Mouse (Mus musculus) Patski (cell line): Measurements from ENCODE around the gene Pgm2. TPM values are rescaled to one million over a fixed set of nuclear protein-coding genes. Genes with fewer than 3 reads are reported as not detected.

Experiments
- ATAC-seq: fragments of 100-300 bp; one replicate; pipeline ENCODE4 v1.8.0; 2021
- CTCF ChIA-PET: fragments of 350-600 bp; sonication (Branson Sonifier 250); formaldehyde crosslinking; loops from one replicate; lab custom pipeline; 2022; ENCODE audit warnings: inconsistent platforms; lab: Charles Lee
- POLR2A ChIA-PET: fragments of 350-600 bp; sonication (Branson Sonifier 250); formaldehyde crosslinking; loops from one replicate; lab custom pipeline; 2022; ENCODE audit warnings: antibody characterized with exemption, inconsistent platforms; lab: Charles Lee
- DNase-seq: peaks from one replicate; pipeline ENCODE4 v3.0.0-alpha.2; 2011; ENCODE audit warnings: low read depth, low spot score
- H3K27me3 ChIP-seq: fragments of 371-371 bp; one replicate; pipeline ENCODE4 v1.5.1; 2021
- CTCF ChIP-seq: fragments of 100-300 bp; IDR thresholded peaks from one replicate; pipeline ENCODE4 v1.5.1; 2021
- in situ Hi-C: fragments of 300-500 bp; cut with MboI; formaldehyde crosslinking; loops from 3 replicates; pipeline ENCODE4 v1.11.1; 2018; ENCODE audit warnings: low pct_unique_long_range_greater_than_20kb, mixed read lengths
- polyA plus RNA-seq: library from polyadenylated mRNA; unstranded; gene quantifications from one replicate; pipeline ENCODE4 v1.2.3, GENCODE M21; 2021

Gene Pgm2
- polyA plus RNA-seq, 1 experiment from 2014 or later: 84.2 TPM

- ChIA-PET POLR2A (interaction anchor here (1.6 kb wide), 1 partner anchor 9 kb away, joined by 4 read pairs; no protein-coding TSS in a partner anchor), CTCF (interaction anchor here (1.6 to 4.8 kb wide), 6 partner anchors 10 to 130 kb away, joined by 4 to 28 read pairs (median 6); no protein-coding TSS in a partner anchor)
- ATAC-seq: peak; percentile 23
- DNase-seq: peak; percentile 58
- in situ Hi-C loops: no loop called here
- no peak for TF ChIP-seq CTCF
- H3K27me3 ChIP-seq: peaks cover 6% of the 10 kb centered on the region
Observed at GRCm38 (mm10) chr5:64156579-64156978, 63.8 kb downstream of the Pgm2 start.

GRCm38 (mm10) chr5:64157926-64158325, 65.2 kb downstream of the Pgm2 start:
- ATAC-seq (no peak), DNase-seq (no peak)
- TF ChIP-seq CTCF: no peak
- in situ Hi-C loops: no loop called here
- POLR2A ChIA-PET: interaction anchor here (0.6 kb wide), 1 partner anchor 122 kb away, joined by 3 read pairs; no protein-coding TSS in a partner anchor
- CTCF ChIA-PET: interaction anchor here (2.6 to 4.8 kb wide), 2 partner anchors 22 to 44 kb away, joined by 6 to 28 read pairs; no protein-coding TSS in a partner anchor
- H3K27me3 ChIP-seq: no peaks in the 10 kb centered on the region

- ChIA-PET POLR2A (no interaction called here), CTCF (interaction anchor here (0.7 to 2.6 kb wide), 2 partner anchors 44 to 57 kb away, joined by 3 to 6 read pairs; no protein-coding TSS in a partner anchor)
- H3K27me3 ChIP-seq: no peaks in the 10 kb centered on the region
- TF ChIP-seq CTCF: no peak
- DNase-seq (no peak), ATAC-seq (no peak)
- in situ Hi-C loops: no loop called here
Observed at GRCm38 (mm10) chr5:64158501-64158900, 65.8 kb downstream of the Pgm2 start.

GRCm38 (mm10) chr5:64159065-64159780, 66.5 kb downstream of the Pgm2 start:
- DNase-seq (no peak), ATAC-seq (no peak)
- in situ Hi-C loops: no loop called here
- CTCF ChIA-PET: interaction anchor here (0.7 kb wide), 1 partner anchor 57 kb away, joined by 3 read pairs; no protein-coding TSS in a partner anchor
- no peak for TF ChIP-seq CTCF
- POLR2A ChIA-PET: interaction anchor here (0.9 kb wide), 1 partner anchor 37 kb away, joined by 3 read pairs; no protein-coding TSS in a partner anchor
- no peaks in the 10 kb centered on the region for H3K27me3 ChIP-seq

- no peak for DNase-seq
- TF ChIP-seq CTCF: peak; percentile 76
- peak; percentile 72 for ATAC-seq
- CTCF ChIA-PET: interaction anchor here (0.8 to 1.8 kb wide), 3 partner anchors 10 to 115 kb away, joined by 3 to 8 read pairs (median 4); no protein-coding TSS in a partner anchor
- POLR2A ChIA-PET: interaction anchor here (0.9 kb wide), 1 partner anchor 36 kb away, joined by 3 read pairs; no protein-coding TSS in a partner anchor
- no peaks in the 10 kb centered on the region for H3K27me3 ChIP-seq
- in situ Hi-C loops: no loop called here
Observed at GRCm38 (mm10) chr5:64159781-64160704, 67.3 kb downstream of the Pgm2 start.

GRCm38 (mm10) chr5:64160705-64161391, 68.1 kb downstream of the Pgm2 start:
- no peaks in the 10 kb centered on the region for H3K27me3 ChIP-seq
- in situ Hi-C loops: no loop called here
- CTCF ChIA-PET: interaction anchor here (0.8 to 1.8 kb wide), 5 partner anchors 9 to 114 kb away, joined by 3 to 8 read pairs (median 4); no protein-coding TSS in a partner anchor
- TF ChIP-seq CTCF: no peak
- ATAC-seq (no peak), DNase-seq (no peak)
- POLR2A ChIA-PET: no interaction called here

- DNase-seq: no peak
- no peak for ATAC-seq
- CTCF ChIA-PET: interaction anchor here (0.7 to 1.0 kb wide), 3 partner anchors 8 to 85 kb away, joined by 3 to 4 read pairs (median 3); no protein-coding TSS in a partner anchor
- no peak for TF ChIP-seq CTCF
- in situ Hi-C loops: no loop called here
- H3K27me3 ChIP-seq: no peaks in the 10 kb centered on the region
- POLR2A ChIA-PET: interaction anchor here (0.7 to 1.0 kb wide), 2 partner anchors 14 to 50 kb away, joined by 3 to 4 read pairs; no protein-coding TSS in a partner anchor
Observed at GRCm38 (mm10) chr5:64161917-64162316, 69.2 kb downstream of the Pgm2 start.

GRCm38 (mm10) chr5:64162582-64162981, 69.8 kb downstream of the Pgm2 start:
- ChIA-PET POLR2A (interaction anchor here (0.7 to 1.0 kb wide), 2 partner anchors 14 to 51 kb away, joined by 3 to 4 read pairs; no protein-coding TSS in a partner anchor), CTCF (interaction anchor here (0.7 kb wide), 1 partner anchor 8 kb away, joined by 3 read pairs; no protein-coding TSS in a partner anchor)
- TF ChIP-seq CTCF: no peak
- no peaks in the 10 kb centered on the region for H3K27me3 ChIP-seq
- no peak for DNase-seq
- in situ Hi-C loops: no loop called here
- ATAC-seq: no peak

- POLR2A ChIA-PET: interaction anchor here (0.9 kb wide), 1 partner anchor 27 kb away, joined by 3 read pairs; no protein-coding TSS in a partner anchor
- in situ Hi-C loops: no loop called here
- ATAC-seq (no peak), DNase-seq (no peak)
- no peaks in the 10 kb centered on the region for H3K27me3 ChIP-seq
- no peak for TF ChIP-seq CTCF
- CTCF ChIA-PET: interaction anchor here (1.3 to 2.4 kb wide), 2 partner anchors 27 to 38 kb away, joined by 3 to 7 read pairs; no protein-coding TSS in a partner anchor
Observed at GRCm38 (mm10) chr5:64164414-64164813, 71.7 kb downstream of the Pgm2 start.
